Comparison of ENCODE assay signal across 8 mouse cellular contexts in genomic region chr6:38354723-38355353, GRCm38 (mm10). TPM values are rescaled to one million over a fixed set of nuclear protein-coding genes. Genes with fewer than 3 reads are reported as not detected.
DNase-seq lines count a peak whose midpoint lies in the region; ATAC-seq and TF ChIP-seq lines count a peak whose summit lies in the region.

No protein-coding gene starts in this region.

- H3K4me2 ChIP-seq in liver, postnatal 0 days (ENCODE audit: low read depth, low read length), result peak overlapping the region; percentile 75

- 0 out of 2 replicates have a peak, but pooled peaks cover 1% of the 10 kb centered on the region for H3K79me2 ChIP-seq in heart, adult 2 months (replicated peaks; ENCODE audit: control insufficient read depth, insufficient read depth, low read length)

- H3K9me3 ChIP-seq in G1E (replicated peaks), result no peaks in the 10 kb centered on the region
- no peaks in the 10 kb centered on the region for H3K9me3 ChIP-seq in liver, postnatal 0 days (ENCODE audit: low read length)

- ATAC-seq in G1E (ENCODE audit: extremely low read depth, insufficient number of reproducible peaks, low FRiP score, poor library complexity, severe bottlenecking), result no peak
- ATAC-seq in liver, postnatal 0 days, result peak; percentile 26
- ATAC-seq in granulocyte monocyte progenitor cell, adult 5-6 weeks (replicated peaks; ENCODE audit: poor library complexity, severe bottlenecking), result no peak

- no peak for DNase-seq in heart, adult 2 months
- no peak for DNase-seq in heart, postnatal 36 days
- no peak for DNase-seq in G1E (ENCODE audit: low spot score)
- peak; percentile 31 for DNase-seq in forelimb bud, embryonic 11.5 days (ENCODE audit: low read depth, low spot score)
- no peak for DNase-seq in liver, postnatal 0 days
- DNase-seq in adrenal gland, adult (ENCODE audit: inconsistent age in 2 of 2, low spot score in 1 of 2), result no peak
- DNase-seq in cerebellum, adult 9-10 months, result no peak

- TF ChIP-seq POLR2A in heart, adult 2 months (IDR thresholded peaks at IDR 0.05; ENCODE audit: insufficient read depth, low read depth, low read length), result no peak

- peak overlapping the region; percentile 97 for H3K27ac ChIP-seq in heart, adult 2 months
- peak overlapping the region; percentile 90 for H3K27ac ChIP-seq in liver, postnatal 0 days (ENCODE audit: low read depth)

- H3K4me3 ChIP-seq in heart, adult 2 months, result peak overlapping the region; percentile 52
- peak overlapping the region; percentile 97 for H3K4me3 ChIP-seq in G1E (ENCODE audit: low read depth, low read length)
- peak overlapping the region; percentile 75 for H3K4me3 ChIP-seq in liver, postnatal 0 days (ENCODE audit: low read depth, low read length)

- H3K36me3 ChIP-seq in heart, adult 2 months (ENCODE audit: control insufficient read depth, insufficient read depth, low read length), result 0 out of 2 replicates have a peak, but pooled peaks cover 2% of the 10 kb centered on the region
- peaks cover 24% of the 10 kb centered on the region for H3K36me3 ChIP-seq in G1E (replicated peaks)
- H3K36me3 ChIP-seq in liver, postnatal 0 days (replicated peaks; ENCODE audit: insufficient read depth, low read length), result peaks cover 12% of the 10 kb centered on the region

- peak overlapping the region; percentile 88 for H3K9ac ChIP-seq in heart, adult 2 months (ENCODE audit: low read depth, low read length)
- peak overlapping the region; percentile 90 for H3K9ac ChIP-seq in liver, postnatal 0 days (replicated peaks)

- no peaks in the 10 kb centered on the region for H3K27me3 ChIP-seq in heart, adult 2 months (ENCODE audit: control insufficient read depth, insufficient read depth, low read length)
- H3K27me3 ChIP-seq in G1E (ENCODE audit: insufficient read depth, low read length), result no peaks in the 10 kb centered on the region
- H3K27me3 ChIP-seq in liver, postnatal 0 days (ENCODE audit: insufficient read depth, low read length), result no peaks in the 10 kb centered on the region

- peaks cover 6% of the 10 kb centered on the region for H3K4me1 ChIP-seq in heart, adult 2 months (ENCODE audit: control insufficient read depth, insufficient read depth, low read length)
- H3K4me1 ChIP-seq in G1E (ENCODE audit: insufficient read depth, low read depth, low read length), result peaks cover 55% of the 10 kb centered on the region
- peaks cover 29% of the 10 kb centered on the region for H3K4me1 ChIP-seq in liver, postnatal 0 days (ENCODE audit: insufficient read depth)

- TF ChIP-seq EP300 in heart, adult 2 months (IDR thresholded peaks at IDR 0.05; ENCODE audit: insufficient read depth, low read depth, low read length), result no peak
- 0 out of 2 replicates have a peak, but pooled peaks have one; percentile 6 for TF ChIP-seq EP300 in liver, postnatal 0 days (IDR thresholded peaks at IDR 0.05; ENCODE audit: low read depth)

- WGBS in heart, adult 2 months, result 7% methylated on average over 20 of the region's 20 CpGs
- 3% methylated on average over 20 of the region's 20 CpGs for WGBS in liver, postnatal 0 days (ENCODE audit: insufficient replicate concordance)

- intact Hi-C loops in heart, adult 2 months (cut with DNase I), result loop anchor here (1.0 to 10.0 kb wide), 3 partner anchors 26 to 180 kb away; partner anchors contain the start of genes Fmc1, Ttc26 and Ubn2
- intact Hi-C loops in heart, postnatal 36 days (cut with DNase I), result loop anchor here (2.0 to 5.0 kb wide), 2 partner anchors 26 to 77 kb away; partner anchors contain the start of genes Ttc26 and Ubn2

- TF ChIP-seq CTCF in heart, adult 2 months (IDR thresholded peaks at IDR 0.05), result no peak
- no peak for TF ChIP-seq CTCF in G1E (IDR thresholded peaks at IDR 0.05; ENCODE audit: low read depth, low read length)
- TF ChIP-seq CTCF in liver, postnatal 0 days (IDR thresholded peaks at IDR 0.05; ENCODE audit: low read depth), result no peak

RNA-seq across cellular contexts. Expression of gene Zc3hav1, which starts 0.4 kb away (rescaled TPM):
- 10 to 100 TPM; 13.9 to 14.6 TPM for total RNA-seq in heart, adult 2 months (2021)
- polyA plus RNA-seq in heart, adult 2 months (2012; rRNA removed), result 7.9 and 11.2 TPM in 2 replicates
- total RNA-seq in heart, postnatal 36 days (2021), result 10 to 100 TPM; 15.3 to 16.2 TPM
- total RNA-seq in G1E (2014; fragmentation: Nextera tagmentation) (210 and 217 TPM in 2 replicates), G1E (2017) (107 and 112 TPM in 2 replicates)
- 44.0 and 45.8 TPM in 2 replicates for polyA plus RNA-seq in G1E (2012)
- 14.7 and 16.6 TPM in 2 replicates for polyA plus RNA-seq in liver, postnatal 0 days (2015; fragmentation: Nextera tagmentation; extraction: Ambion mirVana)
- total RNA-seq in granulocyte monocyte progenitor cell, adult 5-6 weeks (2014; fragmentation: Nextera tagmentation), result 46.8 and 48.4 TPM in 2 replicates
- 47.6 and 53.1 TPM in 2 replicates for total RNA-seq in granulocyte monocyte progenitor cell, adult 5-6 weeks (2017)

RNA-seq across cellular contexts. Expression of gene Ttc26, which starts 26.4 kb away (rescaled TPM):
- total RNA-seq in heart, adult 2 months (2021), result 1 to 10 TPM; 1.7 to 1.9 TPM
- 0.66 and 1.3 TPM in 2 replicates for polyA plus RNA-seq in heart, adult 2 months (2012; rRNA removed)
- 1 to 10 TPM; 1.9 to 2.0 TPM for total RNA-seq in heart, postnatal 36 days (2021)
- 6.1 and 6.5 TPM in 2 replicates for total RNA-seq in G1E (2014; fragmentation: Nextera tagmentation)
- total RNA-seq in G1E (2017), result 2.7 and 5.9 TPM in 2 replicates
- 0.31 and 0.89 TPM in 2 replicates for polyA plus RNA-seq in G1E (2012)
- 0.11 and 0.16 TPM in 2 replicates for polyA plus RNA-seq in liver, postnatal 0 days (2015; fragmentation: Nextera tagmentation; extraction: Ambion mirVana)
- total RNA-seq in granulocyte monocyte progenitor cell, adult 5-6 weeks (2014; fragmentation: Nextera tagmentation), result 0.79 TPM in 1 of 2 replicates, not detected in the other
- 0.90 and 1.7 TPM in 2 replicates for total RNA-seq in granulocyte monocyte progenitor cell, adult 5-6 weeks (2017)

RNA-seq across cellular contexts. Expression of gene Zc3hav1l, which starts 55.8 kb away (rescaled TPM):
- total RNA-seq in heart, adult 2 months (2021), result 1 to 10 TPM; 1.0 to 1.6 TPM
- polyA plus RNA-seq in heart, adult 2 months (2012; rRNA removed), result 1.5 and 3.8 TPM in 2 replicates
- 1 to 10 TPM; 1.1 to 1.9 TPM for total RNA-seq in heart, postnatal 36 days (2021)
- 28.5 and 30.6 TPM in 2 replicates for total RNA-seq in G1E (2014; fragmentation: Nextera tagmentation)
- 4.5 and 5.6 TPM in 2 replicates for total RNA-seq in G1E (2017)
- 7.3 and 7.5 TPM in 2 replicates for polyA plus RNA-seq in G1E (2012)
- polyA plus RNA-seq in liver, postnatal 0 days (2015; fragmentation: Nextera tagmentation; extraction: Ambion mirVana), result 0.59 and 0.61 TPM in 2 replicates
- total RNA-seq in granulocyte monocyte progenitor cell, adult 5-6 weeks (2014; fragmentation: Nextera tagmentation), result 19.3 and 23.8 TPM in 2 replicates
- total RNA-seq in granulocyte monocyte progenitor cell, adult 5-6 weeks (2017), result 4.1 and 5.1 TPM in 2 replicates
